Mouse (Mus musculus) neural tube, embryonic 13.5 days (tissue): ENCODE data around the gene BC034090. TPM values are rescaled to one million over a fixed set of nuclear protein-coding genes. Genes with fewer than 3 reads are reported as not detected.
A peak's percentile ranks its signal among the peaks of the same experiment; 100 is the strongest.

Experiments
- ATAC-seq: fragments of 200-750 bp; cut with Nextera tagmentation; 2 replicates; pipeline ENCODE4 v1.8.0; 2017; ENCODE audit warnings: low read depth, mild to moderate bottlenecking, moderate TSS enrichment, moderate library complexity
- H3K27ac ChIP-seq: fragments of 300-500 bp; sonication (generic); replicated peaks from 2 replicates; pipeline ENCODE4 v1.5.1; 2015; ENCODE audit warnings: moderate library complexity, mild to moderate bottlenecking, inconsistent platforms
- H3K27me3 ChIP-seq: fragments of 300-500 bp; sonication (generic); 2 replicates; pipeline ENCODE4 v1.6.1; 2015; ENCODE audit warnings: mild to moderate bottlenecking, inconsistent platforms
- H3K36me3 ChIP-seq: fragments of 300-500 bp; sonication (generic); 2 replicates; pipeline ENCODE4 v1.6.1; 2015; ENCODE audit warnings: mild to moderate bottlenecking, inconsistent platforms
- H3K4me1 ChIP-seq: fragments of 300-500 bp; sonication (generic); replicated peaks from 2 replicates; pipeline ENCODE4 v1.6.1; 2015; ENCODE audit warnings: inconsistent platforms
- H3K4me2 ChIP-seq: fragments of 300-500 bp; sonication (generic); 2 replicates; pipeline ENCODE4 v1.6.1; 2015; ENCODE audit warnings: inconsistent platforms, mild to moderate bottlenecking, moderate library complexity
- H3K4me3 ChIP-seq: fragments of 300-500 bp; sonication (generic); 2 replicates; pipeline ENCODE4 v1.5.1; 2015; ENCODE audit warnings: mild to moderate bottlenecking, inconsistent platforms
- H3K9ac ChIP-seq: fragments of 300-500 bp; sonication (generic); 2 replicates; pipeline ENCODE4 v1.6.1; 2015; ENCODE audit warnings: moderate library complexity, mild to moderate bottlenecking, inconsistent platforms
- H3K9me3 ChIP-seq: fragments of 300-500 bp; sonication (generic); 2 replicates; pipeline ENCODE4 v1.6.1; 2016; ENCODE audit warnings: inconsistent platforms
- WGBS: fragments of 180-500 bp; shearing (Covaris S2); methylation state at CpG from one replicate; pipeline ENCODE4 v1.1.7; 2015; 5-methylcytosine and 5-hydroxymethylcytosine counted together
- polyA plus RNA-seq: library from polyadenylated mRNA; unstranded; fragments of >200 nt; fragmentation: Nextera tagmentation; extraction: Ambion mirVana; gene quantifications from 2 replicates; pipeline ENCODE4 v1.2.1, GENCODE M21; 2015

Gene BC034090
- polyA plus RNA-seq, 1 experiment from 2014 or later = 3.5 TPM

DNA sequence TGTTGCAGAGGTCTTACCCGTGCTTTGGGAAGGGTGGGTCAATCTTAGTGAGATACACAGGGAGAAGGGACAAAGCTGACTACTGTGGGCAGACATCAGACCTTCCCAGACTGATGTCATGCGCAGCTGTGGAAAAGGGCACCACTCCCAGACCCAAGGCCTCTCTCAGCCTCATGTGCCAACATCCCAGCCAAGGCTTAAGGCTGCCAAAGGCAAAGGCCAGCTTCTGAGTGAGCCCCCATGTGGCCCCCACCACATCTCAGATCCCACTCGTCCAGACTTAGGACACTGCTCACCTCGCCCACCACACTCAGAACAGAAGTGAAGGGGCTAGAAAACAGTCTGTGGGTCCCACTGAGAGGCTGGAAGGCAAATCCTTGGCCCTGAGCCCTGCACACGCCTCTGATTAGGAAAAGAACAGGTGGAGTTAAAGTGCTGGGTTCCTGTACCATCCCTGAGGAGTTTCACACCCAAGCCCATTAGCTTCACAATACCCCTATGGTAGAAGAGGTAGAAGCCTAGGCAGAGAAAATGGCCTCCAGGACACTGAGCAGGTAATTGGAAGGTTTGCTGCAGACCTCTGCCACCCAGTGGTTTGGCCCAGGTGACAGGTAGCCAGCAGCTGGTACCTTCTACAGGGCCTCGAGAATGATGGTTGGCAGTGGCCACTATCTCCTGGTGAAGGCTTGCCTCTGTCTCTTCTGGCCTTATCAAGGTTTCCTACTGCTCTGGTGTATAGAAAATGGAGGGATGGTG is 4.1 kb downstream of the BC034090 start:
- H3K27me3 ChIP-seq = peaks cover 19% of the 10 kb centered on the region
- no peak overlapping the region for H3K4me3 ChIP-seq
- H3K9ac ChIP-seq = no peak overlapping the region
- H3K9me3 ChIP-seq = no peaks in the 10 kb centered on the region
- ATAC-seq = no peak
- no peak overlapping the region for H3K4me2 ChIP-seq
- 88% methylated on average over 6 of the region's 6 CpGs for WGBS
- peaks cover 54% of the 10 kb centered on the region for H3K4me1 ChIP-seq
- no peaks in the 10 kb centered on the region for H3K36me3 ChIP-seq
- no peak overlapping the region for H3K27ac ChIP-seq

DNA sequence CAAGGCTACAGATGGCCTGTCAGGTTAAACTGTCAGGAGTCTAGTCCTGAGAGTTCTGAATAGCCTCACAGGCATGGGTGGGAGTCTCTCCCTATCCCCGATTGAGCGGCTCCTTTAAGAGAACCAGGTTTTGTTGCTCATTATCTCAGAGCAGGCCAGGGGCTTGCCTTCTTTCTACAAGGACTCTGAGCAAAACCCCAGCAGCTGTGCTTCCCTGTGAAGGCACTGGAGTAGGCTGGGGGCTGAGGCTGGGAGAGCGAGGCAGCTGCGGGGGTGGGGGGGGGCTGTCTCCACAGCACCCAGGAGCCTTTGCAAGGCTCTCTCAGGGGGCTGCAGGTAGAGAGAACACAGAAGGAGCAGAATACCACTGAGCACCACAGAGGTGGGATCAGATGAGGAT is 5.1 kb downstream of the BC034090 start:
- Histone ChIP-seq H3K4me3 (no peak overlapping the region), H3K36me3 (no peaks in the 10 kb centered on the region), H3K9ac (no peak overlapping the region), H3K4me1 (peaks cover 55% of the 10 kb centered on the region), H3K4me2 (no peak overlapping the region), H3K27me3 (peaks cover 10% of the 10 kb centered on the region; the same call in 1 of the 2 replicates), H3K9me3 (no peaks in the 10 kb centered on the region), H3K27ac (no peak overlapping the region)
- no peak for ATAC-seq
- WGBS = 73% methylated on average over 4 of the region's 4 CpGs

DNA sequence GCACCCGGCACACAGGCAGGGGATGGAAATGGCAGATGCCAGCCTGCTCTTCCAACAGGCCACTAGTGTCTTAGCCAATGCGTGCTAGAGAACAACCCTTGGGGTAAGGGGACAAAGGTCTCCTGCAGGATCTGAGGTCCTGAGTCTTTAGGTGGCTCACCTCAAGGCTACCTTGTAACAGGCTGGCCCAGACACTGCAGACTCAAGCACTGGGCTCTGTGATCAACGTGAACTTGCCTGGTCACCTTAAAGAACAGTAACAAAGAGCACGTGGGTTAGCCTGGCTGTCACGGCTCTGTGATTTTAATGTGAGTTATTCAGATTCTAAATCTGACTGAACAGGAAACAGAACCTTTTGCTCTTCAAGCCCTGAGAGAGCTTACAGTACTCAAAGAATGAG is 6.1 kb downstream of the BC034090 start:
- Histone ChIP-seq H3K9me3 (no peaks in the 10 kb centered on the region), H3K27me3 (peaks cover 2% of the 10 kb centered on the region; the same call in 1 of the 2 replicates), H3K9ac (no peak overlapping the region), H3K4me1 (peaks cover 57% of the 10 kb centered on the region), H3K27ac (no peak overlapping the region), H3K36me3 (no peaks in the 10 kb centered on the region), H3K4me2 (no peak overlapping the region), H3K4me3 (no peak overlapping the region)
- no peak for ATAC-seq
- 75% methylated on average over 5 of the region's 5 CpGs for WGBS

DNA sequence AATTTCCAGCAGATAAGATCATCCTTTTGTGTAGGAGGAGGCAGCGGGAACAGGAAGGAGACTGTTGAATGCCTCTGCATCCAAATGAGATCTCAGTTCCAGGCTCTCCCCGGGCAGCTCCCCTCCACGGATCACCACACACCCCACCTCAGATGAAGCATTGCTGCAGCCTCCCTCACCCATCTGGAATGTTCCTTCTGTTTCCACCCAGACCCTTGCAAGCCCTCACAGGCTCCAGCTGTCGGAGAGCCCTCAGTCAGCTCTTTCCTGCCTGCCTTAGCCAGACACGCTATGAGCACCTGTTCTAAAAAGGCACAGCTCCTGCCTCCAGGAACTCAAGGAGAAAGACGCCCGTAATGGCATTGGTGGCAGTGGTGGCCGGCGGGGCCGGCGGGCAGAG is 6.9 kb downstream of the BC034090 start:
- Histone ChIP-seq H3K27me3 (no peaks in the 10 kb centered on the region), H3K27ac (0 out of 2 replicates have a peak overlapping the region, but pooled peaks have one; percentile 20), H3K9ac (no peak overlapping the region), H3K4me3 (no peak overlapping the region), H3K9me3 (no peaks in the 10 kb centered on the region), H3K36me3 (no peaks in the 10 kb centered on the region), H3K4me2 (no peak overlapping the region), H3K4me1 (peaks cover 65% of the 10 kb centered on the region)
- no peak for ATAC-seq
- 77% methylated on average over 11 of the region's 11 CpGs for WGBS

DNA sequence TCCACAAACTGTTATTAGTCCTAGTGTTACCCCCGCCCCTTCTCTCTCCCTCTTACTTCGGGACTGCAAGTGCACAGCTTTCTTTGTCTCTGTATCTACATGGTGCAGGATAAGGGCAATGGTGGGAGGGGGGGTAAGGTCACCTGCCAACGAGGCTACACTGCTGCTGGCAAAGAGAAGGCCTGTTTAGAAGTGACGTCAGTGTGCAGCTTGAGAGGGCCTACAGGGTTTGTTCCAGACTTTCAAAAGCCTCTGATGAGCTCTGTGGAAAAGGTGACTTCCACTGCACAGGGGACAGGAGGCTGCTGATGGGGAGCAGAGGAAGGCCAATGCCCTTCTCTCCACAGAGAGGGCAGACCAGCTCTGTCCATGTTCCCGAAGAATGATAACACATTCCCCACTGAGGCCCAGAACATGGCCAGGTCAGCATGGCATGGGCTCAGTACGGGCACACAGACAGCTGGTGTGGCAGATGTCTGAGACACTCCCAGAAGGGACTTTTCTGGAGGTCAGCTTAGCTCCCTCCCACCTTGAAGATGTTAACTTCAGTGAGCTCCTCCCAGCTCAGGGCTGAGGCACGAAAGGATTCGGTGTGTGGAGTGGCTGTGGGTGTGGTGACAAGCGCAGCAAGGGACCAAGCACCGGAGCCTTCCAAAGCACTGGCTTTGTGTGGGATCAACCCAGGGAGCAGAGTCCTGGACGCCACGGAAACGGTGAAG is 7.8 kb downstream of the BC034090 start:
- Histone ChIP-seq H3K9ac (no peak overlapping the region), H3K4me1 (peaks cover 74% of the 10 kb centered on the region)
- ATAC-seq = no peak

DNA sequence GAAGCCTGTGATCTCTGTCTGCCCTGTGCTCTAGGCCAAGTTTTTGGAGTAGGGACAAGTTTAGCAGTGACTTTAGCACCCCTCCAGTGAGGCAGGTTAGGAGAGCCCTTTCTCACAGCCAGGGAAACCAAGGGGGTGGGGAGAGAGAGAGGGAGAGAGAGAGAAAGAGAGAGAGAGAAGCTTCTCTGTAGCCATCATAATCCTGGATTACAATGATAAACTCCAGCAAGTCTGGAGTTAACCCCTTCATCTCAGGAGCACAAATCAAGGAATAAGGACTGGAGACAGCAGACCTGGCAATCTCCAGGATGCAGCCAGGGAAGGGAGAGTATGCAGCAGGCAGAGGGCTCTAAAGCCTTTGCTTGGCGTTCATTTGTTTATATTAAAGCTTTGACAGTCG is 8.6 kb downstream of the BC034090 start:
- 49% methylated on average over 2 of the region's 2 CpGs for WGBS
- Histone ChIP-seq H3K27ac (peak overlapping the region; percentile 93; the same call in 1 of the 2 replicates), H3K9me3 (no peaks in the 10 kb centered on the region), H3K4me1 (peaks cover 82% of the 10 kb centered on the region), H3K4me2 (no peak overlapping the region), H3K4me3 (no peak overlapping the region), H3K9ac (no peak overlapping the region), H3K27me3 (no peaks in the 10 kb centered on the region), H3K36me3 (no peaks in the 10 kb centered on the region)
- ATAC-seq = no peak

More for the DNA sequence above, 7.8 kb downstream of the BC034090 start:
- Histone ChIP-seq H3K4me2 (no peak overlapping the region), H3K9me3 (no peaks in the 10 kb centered on the region), H3K27me3 (no peaks in the 10 kb centered on the region), H3K27ac (0 out of 2 replicates have a peak overlapping the region, but pooled peaks have one; percentile 20), H3K36me3 (no peaks in the 10 kb centered on the region), H3K4me3 (no peak overlapping the region)
- WGBS = 46% methylated on average over 13 of the region's 13 CpGs

DNA sequence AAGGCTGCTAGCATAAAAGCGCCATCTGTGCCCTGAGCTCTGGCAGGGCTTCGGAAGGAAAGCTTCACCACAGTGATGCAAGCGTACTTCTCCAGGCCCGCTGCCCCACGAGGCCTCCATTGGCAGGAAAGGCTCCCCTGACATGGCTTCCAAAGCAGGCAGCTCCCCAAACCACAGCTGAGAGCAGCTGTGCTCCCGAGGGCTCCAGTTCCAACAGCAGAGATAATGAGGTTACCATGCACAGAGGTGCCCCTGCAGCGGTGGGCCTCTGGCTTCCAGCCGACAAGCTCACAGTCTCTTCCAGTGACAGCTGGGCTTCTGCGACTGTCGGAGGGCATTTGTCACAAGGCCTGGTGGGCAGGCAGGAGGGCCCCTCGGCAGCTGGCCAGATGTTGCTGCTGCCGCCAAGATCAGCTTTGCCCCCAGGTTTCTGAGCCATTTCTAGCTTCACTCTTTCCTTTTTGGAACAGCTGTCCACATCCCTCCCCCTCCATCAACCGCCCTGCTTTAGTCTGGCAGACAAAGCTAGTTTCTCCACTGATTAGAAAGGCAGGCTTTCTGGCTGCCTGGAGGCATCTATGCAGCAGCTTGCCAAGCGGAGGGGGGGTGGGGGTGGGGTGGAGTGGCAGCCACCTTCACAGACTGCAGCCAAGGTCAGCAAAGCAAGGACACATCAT is 10.2 kb downstream of the BC034090 start:
- peak overlapping the region; percentile 17 for H3K9ac ChIP-seq
- H3K4me2 ChIP-seq = 0 out of 2 replicates have a peak overlapping the region, but pooled peaks have one; percentile 3
- H3K27me3 ChIP-seq = no peaks in the 10 kb centered on the region
- WGBS = 12% methylated on average over 14 of the region's 14 CpGs
- peaks cover 92% of the 10 kb centered on the region for H3K4me1 ChIP-seq
- no peak overlapping the region for H3K4me3 ChIP-seq
- H3K9me3 ChIP-seq = no peaks in the 10 kb centered on the region
- H3K27ac ChIP-seq = peak overlapping the region; percentile 93
- ATAC-seq = peak; percentile 40
- H3K36me3 ChIP-seq = no peaks in the 10 kb centered on the region

DNA sequence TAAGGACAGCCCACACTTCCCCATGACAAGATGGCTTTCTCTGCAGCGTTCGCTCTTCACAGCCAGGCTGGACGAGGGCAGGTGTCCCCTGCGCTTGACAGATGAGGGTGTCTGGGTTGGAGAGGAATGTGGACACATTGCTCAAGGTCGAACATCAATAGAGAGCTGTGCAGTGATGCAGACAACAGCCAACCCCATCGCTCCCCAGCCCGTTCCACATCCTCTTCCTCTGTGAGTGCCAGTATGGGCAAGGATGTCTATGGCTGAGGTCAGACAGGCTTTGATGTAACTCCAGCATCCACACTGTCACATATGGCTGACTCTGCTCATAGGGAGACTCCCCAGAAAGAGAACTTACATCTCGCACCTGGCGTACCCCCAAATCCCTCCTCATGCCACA is 10.9 kb downstream of the BC034090 start:
- ATAC-seq = no peak
- Histone ChIP-seq H3K27ac (peak overlapping the region; percentile 93), H3K36me3 (no peaks in the 10 kb centered on the region), H3K9ac (peak overlapping the region; percentile 17; the same call in 1 of the 2 replicates), H3K27me3 (no peaks in the 10 kb centered on the region), H3K4me1 (peaks cover 94% of the 10 kb centered on the region), H3K4me2 (0 out of 2 replicates have a peak overlapping the region, but pooled peaks have one; percentile 3), H3K4me3 (no peak overlapping the region), H3K9me3 (no peaks in the 10 kb centered on the region)
- 76% methylated on average over 9 of the region's 9 CpGs for WGBS

DNA sequence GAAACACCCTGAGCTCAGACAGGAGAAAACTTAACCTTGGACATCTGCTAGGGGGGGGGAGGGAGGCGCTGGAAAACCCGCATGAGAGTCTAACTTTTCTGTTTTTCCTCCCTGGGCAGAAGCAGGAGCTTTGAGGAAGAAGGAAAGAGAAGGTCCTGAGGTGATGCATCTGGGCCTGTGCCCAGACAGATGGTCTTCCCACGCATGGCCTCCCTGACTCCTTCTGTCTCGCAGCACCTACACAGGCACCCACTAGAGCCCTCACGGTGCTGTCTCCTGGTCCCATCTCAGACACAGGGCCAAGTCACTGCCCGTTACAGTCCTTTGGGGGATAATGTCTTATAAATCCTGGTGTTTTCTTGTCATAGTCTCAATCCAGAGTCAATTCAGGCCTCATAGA is 11.5 kb downstream of the BC034090 start:
- Histone ChIP-seq H3K4me3 (no peak overlapping the region), H3K4me1 (peaks cover 96% of the 10 kb centered on the region), H3K9me3 (no peaks in the 10 kb centered on the region), H3K4me2 (no peak overlapping the region), H3K27me3 (no peaks in the 10 kb centered on the region), H3K36me3 (no peaks in the 10 kb centered on the region), H3K27ac (peak overlapping the region; percentile 93), H3K9ac (no peak overlapping the region)
- WGBS = 54% methylated on average over 6 of the region's 6 CpGs
- ATAC-seq = no peak

DNA sequence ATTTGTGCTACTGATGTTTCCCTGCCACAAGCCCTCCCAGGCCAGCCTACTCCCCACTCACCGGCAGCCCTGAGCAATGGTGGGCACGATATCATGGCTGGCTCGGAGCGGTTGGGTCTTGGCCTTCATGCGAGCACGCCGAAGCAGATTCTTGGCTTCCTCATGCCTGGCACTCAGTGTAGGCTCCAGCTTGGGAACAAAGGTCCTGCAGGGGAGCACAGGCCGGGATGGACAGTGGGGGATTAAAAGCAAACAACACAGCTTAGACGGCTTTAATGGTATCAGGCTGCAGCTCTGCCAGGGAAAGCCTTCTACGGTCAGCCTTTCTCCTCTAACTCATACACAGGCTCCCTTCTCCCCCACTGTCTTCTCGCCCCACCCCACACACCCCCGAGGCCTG is 11.9 kb downstream of the BC034090 start:
- Histone ChIP-seq H3K4me3 (no peak overlapping the region), H3K9ac (no peak overlapping the region), H3K4me1 (peaks cover 96% of the 10 kb centered on the region), H3K9me3 (no peaks in the 10 kb centered on the region), H3K27me3 (no peaks in the 10 kb centered on the region), H3K36me3 (no peaks in the 10 kb centered on the region), H3K4me2 (no peak overlapping the region), H3K27ac (peak overlapping the region; percentile 93)
- WGBS = 77% methylated on average over 12 of the region's 12 CpGs
- ATAC-seq = no peak

DNA sequence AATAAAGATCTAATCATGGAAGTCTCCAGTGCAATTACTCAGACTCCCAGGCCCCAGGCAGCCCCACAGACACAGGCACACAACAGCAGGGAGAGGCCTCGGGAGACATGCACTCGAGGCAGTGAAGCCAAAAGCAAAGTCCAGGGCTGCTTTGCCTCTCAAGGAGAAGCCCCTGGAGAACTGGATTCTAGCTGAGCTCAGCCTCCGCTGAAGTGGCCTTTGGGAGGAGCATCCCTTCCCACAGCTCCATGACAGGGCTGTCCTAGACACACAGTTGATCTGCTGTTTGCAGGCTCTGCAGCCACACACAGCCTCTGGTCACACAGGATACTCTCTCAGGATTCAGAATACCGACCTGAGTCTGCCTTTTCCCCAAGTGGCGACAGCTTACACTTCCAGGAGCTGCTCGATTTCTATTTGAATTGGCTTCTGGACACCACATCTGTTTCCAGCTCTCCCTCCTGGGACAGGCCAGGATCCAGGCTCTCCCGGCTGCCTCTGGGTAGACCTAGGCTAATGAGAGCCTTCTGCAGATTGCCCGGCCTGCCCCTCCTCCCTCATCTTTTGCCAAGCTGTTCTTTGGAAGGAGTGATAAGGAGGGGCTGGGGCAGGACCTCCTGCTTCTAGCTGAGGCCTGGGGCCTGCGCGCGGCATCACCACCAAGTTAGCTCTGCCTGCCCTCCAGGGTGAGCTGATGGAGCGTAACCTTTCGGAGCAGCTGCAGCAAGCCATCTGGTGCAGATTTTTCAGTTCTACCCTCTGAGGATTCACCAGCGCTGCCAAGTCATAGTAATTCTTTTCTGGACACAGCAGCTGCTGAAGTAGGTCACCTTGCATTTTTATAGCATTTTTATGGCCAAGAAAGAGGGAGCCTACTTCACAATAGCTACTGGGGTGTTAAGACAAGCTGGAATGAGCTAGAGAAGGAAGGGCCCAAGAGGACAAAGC is 14.5 kb downstream of the BC034090 start:
- no peak overlapping the region for H3K4me3 ChIP-seq
- H3K27me3 ChIP-seq = no peaks in the 10 kb centered on the region
- no peaks in the 10 kb centered on the region for H3K36me3 ChIP-seq
- no peaks in the 10 kb centered on the region for H3K9me3 ChIP-seq
- H3K4me2 ChIP-seq = 0 out of 2 replicates have a peak overlapping the region, but pooled peaks have one; percentile 7
- peak overlapping the region; percentile 92 for H3K27ac ChIP-seq
- ATAC-seq = peak; percentile 60
- peak overlapping the region; percentile 46 for H3K9ac ChIP-seq
- 16% methylated on average over 14 of the region's 14 CpGs for WGBS
- H3K4me1 ChIP-seq = peaks cover 81% of the 10 kb centered on the region
